Mouse (Mus musculus): ENCODE data around the gene Tuba4a.

DNA sequence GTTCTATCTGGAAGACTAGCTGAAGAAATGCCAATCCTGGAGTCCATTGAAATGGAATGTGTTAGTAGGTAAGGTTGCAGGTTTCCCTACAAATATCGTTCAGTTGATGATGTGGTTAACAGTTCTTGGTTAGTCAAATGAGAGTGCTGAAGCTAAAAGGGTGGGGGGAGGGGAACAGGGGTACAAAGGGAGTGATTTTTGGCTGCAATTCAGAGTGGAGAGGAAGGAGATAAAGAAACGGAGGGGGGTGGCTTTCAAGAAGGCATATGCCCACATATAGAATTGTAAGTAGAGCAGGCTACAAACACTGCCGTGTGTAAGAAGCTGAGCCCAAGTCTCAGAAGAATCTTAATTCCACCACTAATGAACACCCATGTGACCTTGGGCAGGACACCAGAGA lies 5.8 kb upstream of the Tuba4a start:
- TF ChIP-seq UBTF (IDR thresholded peaks at IDR 0.05; ENCODE audit: low read depth, low read length) (no peak), POLR2A (IDR thresholded peaks at IDR 0.05; ENCODE audit: low read depth, low read length) (no peak)
